Mouse (Mus musculus): ENCODE results near the gene Nxf1.

DNA sequence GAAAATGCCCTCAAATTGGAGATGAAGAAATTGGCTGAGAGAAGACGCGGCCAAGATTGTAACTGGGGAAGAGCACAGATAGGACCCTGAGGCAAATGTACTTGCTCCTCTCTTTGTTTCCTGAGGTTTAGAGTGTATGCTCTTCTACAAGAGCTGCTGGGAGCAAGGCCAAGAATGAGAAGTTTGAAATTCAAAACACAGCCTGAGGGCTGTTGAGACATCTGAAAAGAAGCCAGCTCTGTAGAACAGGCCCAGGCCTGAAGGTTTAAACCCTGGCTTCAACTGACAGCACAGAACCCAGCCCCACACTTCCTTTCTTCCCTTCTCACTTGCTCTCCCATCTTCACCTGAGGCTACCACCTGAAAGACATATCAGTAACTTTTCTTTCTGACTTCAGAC, 46.8 kb upstream of the Nxf1 start:
- TF ChIP-seq CTCF (IDR thresholded peaks at IDR 0.05; ENCODE audit: low read depth) (no peak), EP300 (optimal IDR thresholded peaks at IDR 0.05) (peak; percentile 54)

Measured in stomach, postnatal 0 days (tissue).